Mouse (Mus musculus) erythroid progenitor cell, adult 5-6 weeks (primary cell): ENCODE results near the gene Slc20a1. TPM values are rescaled to one million over a fixed set of nuclear protein-coding genes. Genes with fewer than 3 reads are reported as not detected.

Experiments
- ATAC-seq: replicated peaks from 2 replicates; pipeline ENCODE4 v1.8.0; 2016; ENCODE audit warnings: moderate number of reproducible peaks, mild to moderate bottlenecking, moderate TSS enrichment, inconsistent platforms; ENCODE audit not compliant: poor library complexity, low FRiP score, severe bottlenecking
- total RNA-seq, 2 experiments: library from RNA; stranded (forward) in 1 of 2; stranded (reverse) in 1 of 2; fragments of 150-400 nt in 1 of 2; fragments of 186-747, 209-891 nt in 1 of 2; gene quantifications; 2 replicates each; pipeline versions ENCODE4 v1.2.3 to v1.2.4; 2015 to 2017; ENCODE audit warnings: low replicate concordance in 2 of 2

The Slc20a1 gene
- total RNA-seq, 2 experiments from 2014 or later = 242 to 739 TPM

- ATAC-seq = no peak
Measured at GRCm38 (mm10) chr2:129185611-129186290, 12.8 kb upstream of the Slc20a1 start.

GRCm38 (mm10) chr2:129186291-129186919 is 12.2 kb upstream of the Slc20a1 start:
- ATAC-seq = no peak

- ATAC-seq = no peak
Measured at GRCm38 (mm10) chr2:129192392-129193150, 6.0 kb upstream of the Slc20a1 start.

GRCm38 (mm10) chr2:129196317-129196716 is 2.2 kb upstream of the Slc20a1 start:
- ATAC-seq = no peak

GRCm38 (mm10) chr2:129197197-129197596 is 1.4 kb upstream of the Slc20a1 start:
- ATAC-seq = no peak

- ATAC-seq = peak; percentile 5; the same call in 1 of the 2 replicates
Measured at GRCm38 (mm10) chr2:129197843-129198435, 625 bp upstream of the Slc20a1 start.

- peak; percentile 36 for ATAC-seq
Measured at GRCm38 (mm10) chr2:129199328-129200085, 943 bp downstream of the Slc20a1 start.

GRCm38 (mm10) chr2:129205000-129205399 is 6.4 kb downstream of the Slc20a1 start:
- ATAC-seq = no peak

GRCm38 (mm10) chr2:129206824-129207223 is 8.3 kb downstream of the Slc20a1 start:
- peak; percentile 78 for ATAC-seq

GRCm38 (mm10) chr2:129208181-129208746 is 9.7 kb downstream of the Slc20a1 start:
- no peak for ATAC-seq

- no peak for ATAC-seq
Measured at GRCm38 (mm10) chr2:129210089-129210749, 11.7 kb downstream of the Slc20a1 start.

GRCm38 (mm10) chr2:129211255-129211654 is 12.7 kb downstream of the Slc20a1 start:
- ATAC-seq = no peak

- no peak for ATAC-seq
Measured at GRCm38 (mm10) chr2:129211957-129212356, 13.4 kb downstream of the Slc20a1 start.

GRCm38 (mm10) chr2:129212566-129212965 is 14.0 kb downstream of the Slc20a1 start:
- ATAC-seq = no peak

GRCm38 (mm10) chr2:129214774-129215173 is 16.2 kb downstream of the Slc20a1 start:
- peak; percentile 96 for ATAC-seq

- ATAC-seq = no peak
Measured at GRCm38 (mm10) chr2:129217612-129218185, 19.1 kb downstream of the Slc20a1 start.

- no peak for ATAC-seq
Measured at GRCm38 (mm10) chr2:129218537-129219105, 20.1 kb downstream of the Slc20a1 start.

- no peak for ATAC-seq
Measured at GRCm38 (mm10) chr2:129221097-129221632, 22.6 kb downstream of the Slc20a1 start.
